Mouse (Mus musculus): ENCODE measurements at regions not wholly inside any gene's neighbourhood (a gene's known extent, or its start where the extent isn't known, plus 50 kb on each side); places are given as distances from the start of the nearest gene placed in this dataset.

DNA sequence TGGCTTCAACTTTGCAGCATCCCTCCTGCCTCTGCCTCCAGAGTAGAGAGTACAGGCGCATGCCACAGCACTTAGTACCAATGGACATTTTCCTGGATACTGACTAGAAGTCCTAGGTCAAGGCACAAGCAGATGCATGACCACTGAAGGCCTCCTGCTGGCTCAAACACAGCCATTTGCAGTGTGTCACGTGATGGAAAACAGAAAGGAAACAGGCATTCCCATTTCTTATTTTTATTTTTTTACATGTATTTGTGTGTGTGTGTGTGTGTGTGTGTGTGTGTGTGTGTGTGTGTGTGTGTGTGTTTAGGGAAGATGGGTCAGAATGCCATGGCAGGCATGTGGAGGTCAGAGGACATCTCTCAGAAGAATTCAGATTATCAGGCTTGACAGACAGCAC, 65.6 kb downstream of the Thap12 start:
- in situ Hi-C loops (cut with MboI, MseI): no loop called here

DNA sequence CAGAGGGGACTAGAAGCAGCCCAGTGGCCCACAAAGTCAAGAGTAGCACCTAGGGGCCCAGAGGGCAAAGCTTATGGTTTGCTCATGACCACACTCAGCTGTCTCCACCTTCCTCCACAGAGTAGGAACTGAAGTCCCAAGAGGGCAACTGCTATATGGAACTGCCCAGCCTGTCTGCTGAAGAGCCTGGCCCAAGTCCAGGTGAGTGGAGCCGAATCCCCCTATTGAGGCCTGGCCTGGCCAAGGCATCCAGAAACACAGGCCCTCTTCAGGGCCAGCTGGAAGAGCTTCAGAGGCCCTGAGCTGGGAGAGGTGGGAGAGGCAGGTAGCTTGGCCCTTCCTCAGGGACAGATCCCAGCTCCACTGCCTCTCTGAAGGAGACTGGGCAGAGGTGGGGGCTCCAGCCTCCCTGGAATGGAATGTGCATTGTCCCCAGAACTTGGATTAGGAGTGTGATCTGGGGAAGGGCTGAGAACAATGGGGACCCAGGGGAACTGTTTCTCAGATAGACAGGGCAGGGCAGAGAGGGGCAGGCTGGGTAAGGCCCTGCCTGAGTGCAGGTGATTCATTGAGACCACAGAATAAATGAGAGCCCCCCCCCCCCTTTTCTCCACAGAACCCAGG, 65.7 kb upstream of the Wnt11 start:
- in situ Hi-C loops (cut with MboI, MseI): no loop called here

- in situ Hi-C loops (cut with MboI, MseI): no loop called here
Measured at GRCm38 (mm10) chr7:98770257-98770890, 64.5 kb upstream of the Wnt11 start.

DNA sequence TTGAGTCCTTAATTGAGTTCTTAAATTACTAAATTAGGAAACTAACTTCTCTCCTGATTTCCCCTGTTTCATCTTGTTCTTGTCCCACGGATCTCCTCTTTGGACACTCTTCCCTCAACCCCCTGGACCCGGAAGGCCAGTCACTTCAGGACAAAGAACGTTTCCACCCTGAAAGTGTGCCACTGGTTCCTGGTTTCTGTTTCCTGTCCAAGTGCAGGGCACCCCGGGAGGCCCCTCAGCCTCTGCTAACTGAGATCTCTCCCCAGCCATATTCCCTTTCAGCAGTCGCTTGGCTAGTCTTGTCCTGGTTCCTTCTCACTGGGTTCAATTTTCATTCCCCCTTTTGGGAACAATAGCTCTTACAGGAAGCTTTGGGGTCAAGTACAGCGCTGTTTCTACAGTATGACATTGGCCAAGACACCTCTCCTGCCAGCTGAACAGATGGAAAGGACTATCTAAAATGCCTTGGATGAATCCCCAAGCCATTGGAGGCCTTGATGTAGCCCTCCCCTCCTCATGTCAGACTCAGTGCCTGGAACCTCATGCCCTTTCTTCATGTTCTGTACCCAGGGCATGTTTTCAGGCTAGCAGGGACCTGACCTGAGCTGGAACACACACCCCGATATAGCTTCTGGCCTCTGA, 63.7 kb upstream of the Wnt11 start:
- in situ Hi-C loops (cut with MboI, MseI): no loop called here

DNA sequence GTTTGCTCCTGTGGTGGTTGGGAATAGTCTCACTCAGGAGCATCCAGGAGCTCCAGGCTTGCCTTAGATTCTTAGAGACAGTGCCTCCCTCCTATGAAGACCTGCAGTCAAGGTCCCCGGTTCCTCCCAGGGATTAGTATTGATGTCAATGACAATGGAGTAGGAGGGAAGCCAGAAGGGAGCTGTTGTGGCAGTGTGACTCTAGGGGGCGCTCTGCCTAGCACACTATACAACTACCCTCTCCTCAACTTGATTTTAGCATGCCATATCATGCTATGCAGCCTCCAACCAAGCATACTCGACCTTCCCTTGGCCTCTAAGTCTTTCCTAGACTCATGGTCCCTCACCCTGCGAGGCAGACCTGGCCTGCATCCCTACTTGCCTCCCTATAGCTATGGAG, 60.3 kb upstream of the Wnt11 start:
- in situ Hi-C loops (cut with MboI, MseI): no loop called here

GRCm38 (mm10) chr7:98775031-98775430, 59.9 kb upstream of the Wnt11 start:
- in situ Hi-C loops (cut with MboI, MseI): loop anchor here (5.0 kb wide), 1 partner anchor 33 kb away; no protein-coding TSS in a partner anchor

DNA sequence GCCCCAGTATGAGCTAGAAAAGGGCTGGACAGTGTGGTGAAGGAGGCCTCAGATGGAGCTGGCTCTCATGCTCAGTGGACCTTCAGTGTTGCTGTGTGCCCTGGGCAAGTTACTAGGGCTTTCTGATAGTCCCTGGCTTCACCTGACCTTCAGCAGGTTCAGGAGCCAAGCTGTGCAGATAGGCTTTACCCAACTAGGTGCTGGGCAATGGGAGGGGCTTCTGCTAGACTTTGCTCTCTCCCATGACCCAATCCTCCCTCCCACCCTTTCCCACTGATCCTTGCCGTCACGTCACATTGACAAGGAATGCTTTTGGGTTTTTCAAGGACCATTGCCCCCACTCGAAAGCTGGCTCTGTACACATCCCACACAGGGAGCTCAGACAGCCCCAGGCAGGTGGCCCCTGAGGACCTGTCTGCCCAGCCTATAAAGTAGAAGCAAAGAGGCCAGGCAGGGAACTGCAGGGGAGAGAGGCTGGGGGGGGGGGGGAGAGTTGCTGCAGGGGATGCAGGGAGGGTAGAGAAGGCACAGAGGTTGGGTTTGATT, 57.5 kb upstream of the Wnt11 start:
- in situ Hi-C loops (cut with MboI, MseI): loop anchor here (5.0 kb wide), 1 partner anchor 35 kb away; no protein-coding TSS in a partner anchor

DNA sequence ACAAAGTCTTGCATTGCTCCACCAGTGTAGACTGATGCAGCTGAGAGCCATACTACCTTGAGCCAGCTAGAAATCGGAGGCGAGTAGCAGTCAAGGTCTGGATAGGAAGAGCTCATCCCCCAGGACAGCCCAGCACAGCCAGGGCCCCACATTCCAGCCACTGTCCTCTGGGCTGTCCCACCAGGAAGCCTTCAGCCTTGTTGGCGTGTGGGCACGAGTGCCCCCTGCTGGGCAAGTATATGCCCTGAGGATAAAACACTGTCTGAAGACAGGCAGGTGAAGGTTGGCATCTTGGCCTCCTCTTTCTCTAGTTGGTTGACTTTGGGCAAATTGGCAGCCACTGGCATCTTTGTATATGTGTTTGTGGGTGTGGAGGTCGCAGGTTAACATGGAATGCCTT, 56.0 kb upstream of the Wnt11 start:
- in situ Hi-C loops (cut with MboI, MseI): loop anchor here (5.0 kb wide), 1 partner anchor 37 kb away; no protein-coding TSS in a partner anchor

GRCm38 (mm10) chr7:98783521-98783920, 51.4 kb upstream of the Wnt11 start:
- in situ Hi-C loops (cut with MboI, MseI): no loop called here

DNA sequence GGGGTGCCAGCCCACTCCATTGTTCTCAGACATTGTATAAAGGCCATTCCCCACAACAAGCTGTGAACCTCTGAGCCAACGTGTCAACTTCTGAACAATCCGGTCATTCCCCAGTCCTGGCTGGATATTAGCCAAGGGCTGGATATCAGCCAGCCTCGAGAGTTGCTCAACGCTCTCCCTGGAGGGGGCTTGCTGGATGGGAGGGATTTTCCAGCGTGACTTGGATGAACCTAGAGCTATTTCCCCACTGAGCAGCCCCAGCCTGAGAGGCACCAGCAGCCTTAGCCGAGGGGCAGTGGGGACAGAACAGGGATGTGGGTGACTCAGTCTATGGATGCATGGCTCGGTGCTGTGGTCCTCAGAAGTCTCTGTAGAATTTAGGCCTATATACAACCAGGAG, 51.0 kb upstream of the Wnt11 start:
- in situ Hi-C loops (cut with MboI, MseI): no loop called here

- in situ Hi-C loops (cut with MboI, MseI): no loop called here
Measured at GRCm38 (mm10) chr7:98784369-98784931, 50.5 kb upstream of the Wnt11 start.
